Mouse (Mus musculus) forebrain, embryonic 10.5 days (tissue): Measurements from ENCODE around the gene Pnpla8. TPM values are rescaled to one million over a fixed set of nuclear protein-coding genes. Genes with fewer than 3 reads are reported as not detected.

Experiments used
- DNase-seq: peaks from one replicate; pipeline ENCODE4 v3.0.0-alpha.2; 2017; ENCODE audit warnings: low spot score; ENCODE audit errors: extremely low spot score
- H3K27ac ChIP-seq: fragments of 300-500 bp; sonication (generic); 2 replicates; pipeline ENCODE4 v1.5.1; 2016; ENCODE audit warnings: mild to moderate bottlenecking
- H3K27me3 ChIP-seq: fragments of 300-500 bp; sonication (generic); 2 replicates; pipeline ENCODE4 v1.6.1; 2016; ENCODE audit warnings: mild to moderate bottlenecking; ENCODE audit not compliant: poor library complexity, severe bottlenecking
- H3K36me3 ChIP-seq: fragments of 300-500 bp; sonication (generic); replicated peaks from 2 replicates; pipeline ENCODE4 v1.6.1; 2016; ENCODE audit warnings: mild to moderate bottlenecking, moderate library complexity
- H3K4me1 ChIP-seq: fragments of 300-500 bp; sonication (generic); 2 replicates; pipeline ENCODE4 v1.6.1; 2016
- H3K4me3 ChIP-seq: fragments of 300-500 bp; sonication (generic); 2 replicates; pipeline ENCODE4 v1.5.1; 2016; ENCODE audit warnings: mild to moderate bottlenecking, moderate library complexity
- H3K9me3 ChIP-seq: fragments of 300-500 bp; sonication (generic); 2 replicates; pipeline ENCODE4 v1.6.1; 2016; ENCODE audit warnings: mild to moderate bottlenecking, moderate library complexity
- WGBS: fragments of 180-500 bp; shearing (Covaris S2); methylation state at CpG from one replicate; pipeline ENCODE4 v1.1.7; 2016; 5-methylcytosine and 5-hydroxymethylcytosine counted together
- polyA plus RNA-seq: library from polyadenylated mRNA; unstranded; fragments of >200 nt; fragmentation: Nextera tagmentation; extraction: Ambion mirVana; gene quantifications from 2 replicates; pipeline ENCODE4 v1.2.1, GENCODE M21; 2016

Pnpla8 gene
- polyA plus RNA-seq, 1 experiment from 2014 or later = 47.7 TPM

DNA sequence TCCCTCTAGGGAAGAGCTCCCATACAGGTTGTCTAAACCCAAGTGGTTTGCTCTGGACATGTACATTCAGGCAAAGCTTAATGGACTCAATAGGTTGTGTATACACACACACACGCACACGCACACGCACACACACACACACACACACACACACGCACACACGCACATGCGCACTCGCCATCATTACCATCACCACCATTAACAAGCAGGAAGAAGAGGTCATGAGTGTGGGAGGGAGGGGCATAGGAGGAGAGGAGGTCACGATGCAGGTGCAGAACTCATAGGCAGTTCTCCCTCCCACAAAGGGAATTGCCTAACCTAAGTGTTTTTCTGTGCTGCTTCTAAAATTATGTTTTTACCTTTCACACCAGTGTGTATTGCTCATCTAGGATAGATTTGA lies 65.8 kb downstream of the Pnpla8 start:
- H3K27ac ChIP-seq = no peak overlapping the region
- no peaks in the 10 kb centered on the region for H3K4me1 ChIP-seq
- WGBS = 96% methylated on average over 8 of the region's 8 CpGs
- peaks cover 15% of the 10 kb centered on the region for H3K36me3 ChIP-seq
- no peak overlapping the region for H3K4me3 ChIP-seq
- no peak for DNase-seq
- H3K9me3 ChIP-seq = no peaks in the 10 kb centered on the region
- no peaks in the 10 kb centered on the region for H3K27me3 ChIP-seq

DNA sequence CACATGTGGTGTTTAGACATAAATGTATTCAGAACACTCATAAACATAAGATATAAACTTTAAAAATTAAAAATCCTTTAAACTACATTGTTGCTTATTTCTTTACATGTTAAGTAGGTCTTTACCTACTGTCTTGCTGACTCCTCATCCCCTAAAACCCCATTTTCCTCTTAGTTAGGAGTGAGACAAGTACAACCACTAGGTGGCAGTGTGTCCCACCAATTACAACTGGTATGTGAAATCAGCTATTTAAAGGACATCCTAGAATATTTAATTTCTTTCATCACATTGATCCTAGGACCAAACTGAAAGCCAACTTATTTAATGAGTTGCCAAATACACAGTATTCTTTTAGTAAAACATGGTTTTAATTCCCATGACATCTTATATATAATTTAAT lies 71.1 kb downstream of the Pnpla8 start:
- peak; percentile 47 for DNase-seq
- Histone ChIP-seq H3K9me3 (no peaks in the 10 kb centered on the region), H3K27ac (no peak overlapping the region)

DNA sequence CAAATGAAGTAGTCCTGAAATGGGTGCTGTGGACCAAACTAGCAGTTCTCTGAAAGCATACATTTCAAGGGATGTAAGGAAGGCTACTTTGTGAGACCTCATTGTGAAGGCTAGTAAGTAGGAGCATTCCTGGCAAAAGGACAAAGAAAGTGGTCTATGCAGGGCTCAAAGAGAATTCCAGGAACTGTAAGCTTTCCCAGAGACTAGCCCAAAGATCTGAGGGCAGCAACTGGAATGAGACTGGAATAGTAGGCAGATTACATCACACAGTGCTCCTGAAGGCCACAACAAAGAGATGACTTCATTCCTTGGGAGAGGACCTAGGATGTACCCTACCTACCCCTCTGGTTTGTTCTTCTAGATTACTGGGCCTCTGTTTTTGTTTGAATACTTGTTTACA lies 79.6 kb downstream of the Pnpla8 start:
- H3K27ac ChIP-seq = no peak overlapping the region
- no peak for DNase-seq
- no peaks in the 10 kb centered on the region for H3K27me3 ChIP-seq
- H3K9me3 ChIP-seq = no peaks in the 10 kb centered on the region
- no peak overlapping the region for H3K4me3 ChIP-seq
- no peaks in the 10 kb centered on the region for H3K4me1 ChIP-seq
- peaks cover 14% of the 10 kb centered on the region; the same call in 1 of the 2 replicates for H3K36me3 ChIP-seq

More for the DNA sequence above, 71.1 kb downstream of the Pnpla8 start:
- peaks cover 6% of the 10 kb centered on the region for H3K36me3 ChIP-seq
- H3K4me1 ChIP-seq = no peaks in the 10 kb centered on the region
- no peaks in the 10 kb centered on the region for H3K27me3 ChIP-seq
- H3K4me3 ChIP-seq = no peak overlapping the region

DNA sequence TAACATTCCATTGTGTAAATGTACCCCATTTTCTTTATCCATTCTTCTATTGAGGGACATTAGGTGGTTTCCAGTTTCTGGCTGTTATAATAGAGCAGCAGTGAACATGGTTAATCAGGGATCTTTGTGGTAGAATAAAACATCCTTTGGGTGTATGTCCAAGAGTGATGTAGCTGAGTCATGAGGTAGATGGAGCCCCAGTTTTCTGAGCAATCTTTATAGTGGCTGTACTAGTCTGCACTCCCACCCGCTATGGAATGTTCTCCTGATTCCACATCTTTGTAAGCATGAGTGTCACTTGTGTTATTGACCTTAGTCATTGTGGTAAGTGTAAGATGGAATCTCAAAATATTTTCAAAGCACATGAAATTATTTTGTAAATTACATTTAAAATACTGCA lies 82.8 kb downstream of the Pnpla8 start:
- Histone ChIP-seq H3K27me3 (no peaks in the 10 kb centered on the region), H3K36me3 (peaks cover 32% of the 10 kb centered on the region), H3K27ac (no peak overlapping the region), H3K9me3 (no peaks in the 10 kb centered on the region), H3K4me1 (peaks cover 6% of the 10 kb centered on the region; the same call in 1 of the 2 replicates), H3K4me3 (no peak overlapping the region)
- 95% methylated on average over 1 of the region's 1 CpGs for WGBS
- DNase-seq = no peak

DNA sequence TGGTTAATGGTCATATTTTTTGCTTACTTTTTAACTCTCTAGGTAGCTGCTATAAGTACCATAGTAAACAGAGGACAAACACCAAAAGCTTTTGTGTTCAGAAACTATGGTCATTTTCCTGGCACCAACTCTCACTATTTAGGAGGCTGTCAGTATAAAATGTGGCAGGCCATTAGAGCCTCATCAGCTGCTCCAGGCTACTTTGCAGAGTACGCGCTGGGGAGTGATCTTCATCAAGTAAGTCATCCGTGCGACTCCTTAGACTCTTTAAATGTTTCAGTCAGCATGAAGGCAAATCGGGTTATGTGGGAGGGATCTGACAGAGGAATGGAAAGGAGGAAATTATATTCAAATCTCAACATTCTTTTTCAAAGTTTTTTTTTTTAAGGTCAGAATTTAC lies 83.7 kb downstream of the Pnpla8 start:
- H3K36me3 ChIP-seq = peaks cover 33% of the 10 kb centered on the region
- 84% methylated on average over 5 of the region's 5 CpGs for whole genome bisulfite sequencing
- no peak overlapping the region for H3K27ac ChIP-seq
- H3K4me3 ChIP-seq = no peak overlapping the region
- H3K27me3 ChIP-seq = no peaks in the 10 kb centered on the region
- no peaks in the 10 kb centered on the region for H3K9me3 ChIP-seq
- no peak for DNase-seq
- peaks cover 6% of the 10 kb centered on the region; the same call in 1 of the 2 replicates for H3K4me1 ChIP-seq

DNA sequence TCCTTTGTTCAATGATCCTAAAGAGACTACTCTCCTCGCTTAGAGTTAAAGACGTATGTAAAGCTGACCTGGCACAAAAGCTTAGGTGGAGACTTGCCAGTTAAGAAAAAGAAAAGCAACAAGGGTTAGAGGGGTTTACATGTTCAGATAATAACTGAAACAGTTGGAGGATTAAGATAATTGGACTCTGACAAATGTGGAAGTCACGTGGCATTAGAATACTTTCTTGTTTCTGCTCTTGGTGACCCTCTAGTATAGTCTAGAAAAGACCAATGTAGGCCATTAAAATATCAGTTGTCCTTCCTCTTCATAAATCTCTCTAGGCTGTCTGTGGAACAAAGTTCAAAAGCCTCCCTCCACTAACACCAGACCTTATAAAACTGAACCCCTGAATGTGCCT lies 87.1 kb downstream of the Pnpla8 start:
- 86% methylated on average over 3 of the region's 3 CpGs for WGBS
- no peak overlapping the region for H3K4me3 ChIP-seq
- no peak overlapping the region for H3K27ac ChIP-seq
- H3K9me3 ChIP-seq = no peaks in the 10 kb centered on the region
- peaks cover 27% of the 10 kb centered on the region for H3K36me3 ChIP-seq
- no peaks in the 10 kb centered on the region for H3K27me3 ChIP-seq
- peaks cover 6% of the 10 kb centered on the region; the same call in 1 of the 2 replicates for H3K4me1 ChIP-seq
- DNase-seq = no peak

DNA sequence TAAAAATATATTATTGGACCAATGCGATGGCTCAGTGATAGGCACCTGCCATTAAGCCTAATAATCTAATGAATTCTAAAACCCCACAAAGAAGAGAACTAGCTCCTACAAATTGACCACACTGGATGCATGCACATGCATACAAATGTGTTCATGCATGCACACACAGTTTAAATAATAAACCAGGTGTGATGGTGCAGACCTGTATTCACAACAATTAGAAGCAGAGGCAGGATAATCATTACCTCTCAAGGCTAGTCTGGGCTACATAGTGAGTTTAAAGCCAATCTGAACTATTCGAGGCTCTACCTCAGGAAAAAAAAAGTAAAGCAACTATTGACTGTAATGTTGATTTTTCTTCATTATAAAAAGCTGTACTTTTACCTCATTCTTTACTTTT lies 94.0 kb downstream of the Pnpla8 start:
- Histone ChIP-seq H3K4me3 (no peak overlapping the region), H3K27me3 (no peaks in the 10 kb centered on the region), H3K36me3 (peaks cover 11% of the 10 kb centered on the region; the same call in 1 of the 2 replicates), H3K4me1 (no peaks in the 10 kb centered on the region), H3K9me3 (no peaks in the 10 kb centered on the region), H3K27ac (no peak overlapping the region)
- no peak for DNase-seq
- WGBS = 90% methylated on average over 2 of the region's 2 CpGs

DNA sequence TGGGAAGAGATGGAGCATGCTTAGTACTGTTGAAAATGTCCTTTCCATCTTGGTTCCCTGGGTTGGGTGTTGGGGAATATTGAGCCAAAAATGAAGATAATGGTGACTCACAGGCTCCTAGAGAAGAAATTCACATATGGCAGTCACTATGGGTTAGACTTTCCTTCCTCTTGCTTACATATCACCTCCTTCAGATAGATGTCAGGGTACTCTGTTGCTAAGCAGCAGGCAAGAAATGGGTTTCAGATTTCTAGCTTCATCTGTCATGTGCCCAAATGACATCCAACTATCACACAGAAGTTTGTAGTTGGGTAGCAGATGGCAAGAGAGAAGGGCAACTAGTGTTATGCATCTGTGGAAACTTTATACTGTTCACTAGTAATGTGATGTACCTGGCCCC lies 103.9 kb downstream of the Pnpla8 start:
- H3K36me3 ChIP-seq = no peaks in the 10 kb centered on the region
- DNase-seq = no peak
- peaks cover 19% of the 10 kb centered on the region for H3K4me1 ChIP-seq
- no peak overlapping the region for H3K27ac ChIP-seq
- no peaks in the 10 kb centered on the region for H3K9me3 ChIP-seq
- peaks cover 29% of the 10 kb centered on the region for H3K27me3 ChIP-seq
- H3K4me3 ChIP-seq = no peak overlapping the region

DNA sequence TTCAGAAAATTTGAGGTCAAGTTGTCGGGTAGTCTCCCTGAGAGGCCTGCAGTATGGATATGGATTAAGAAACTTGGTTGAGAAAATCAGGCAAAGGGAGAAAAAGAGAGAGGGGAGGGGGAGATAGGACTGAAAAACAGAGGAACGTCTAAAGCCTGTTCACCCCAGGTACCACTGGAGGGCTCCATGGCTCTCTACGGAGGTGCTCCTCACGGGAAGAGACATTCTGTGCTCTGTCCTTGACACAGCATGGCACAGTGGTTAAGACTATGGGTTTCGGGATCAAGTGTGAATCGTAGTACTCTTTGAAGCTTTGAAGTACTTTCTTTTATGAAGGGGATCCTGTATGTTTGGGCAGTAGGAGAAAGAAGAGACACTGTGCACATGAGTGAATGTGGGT lies 106.3 kb downstream of the Pnpla8 start:
- Histone ChIP-seq H3K4me1 (peaks cover 41% of the 10 kb centered on the region), H3K27me3 (peaks cover 49% of the 10 kb centered on the region), H3K9me3 (no peaks in the 10 kb centered on the region), H3K36me3 (no peaks in the 10 kb centered on the region), H3K4me3 (no peak overlapping the region), H3K27ac (no peak overlapping the region)
- WGBS = 29% methylated on average over 6 of the region's 6 CpGs
- no peak for DNase-seq

DNA sequence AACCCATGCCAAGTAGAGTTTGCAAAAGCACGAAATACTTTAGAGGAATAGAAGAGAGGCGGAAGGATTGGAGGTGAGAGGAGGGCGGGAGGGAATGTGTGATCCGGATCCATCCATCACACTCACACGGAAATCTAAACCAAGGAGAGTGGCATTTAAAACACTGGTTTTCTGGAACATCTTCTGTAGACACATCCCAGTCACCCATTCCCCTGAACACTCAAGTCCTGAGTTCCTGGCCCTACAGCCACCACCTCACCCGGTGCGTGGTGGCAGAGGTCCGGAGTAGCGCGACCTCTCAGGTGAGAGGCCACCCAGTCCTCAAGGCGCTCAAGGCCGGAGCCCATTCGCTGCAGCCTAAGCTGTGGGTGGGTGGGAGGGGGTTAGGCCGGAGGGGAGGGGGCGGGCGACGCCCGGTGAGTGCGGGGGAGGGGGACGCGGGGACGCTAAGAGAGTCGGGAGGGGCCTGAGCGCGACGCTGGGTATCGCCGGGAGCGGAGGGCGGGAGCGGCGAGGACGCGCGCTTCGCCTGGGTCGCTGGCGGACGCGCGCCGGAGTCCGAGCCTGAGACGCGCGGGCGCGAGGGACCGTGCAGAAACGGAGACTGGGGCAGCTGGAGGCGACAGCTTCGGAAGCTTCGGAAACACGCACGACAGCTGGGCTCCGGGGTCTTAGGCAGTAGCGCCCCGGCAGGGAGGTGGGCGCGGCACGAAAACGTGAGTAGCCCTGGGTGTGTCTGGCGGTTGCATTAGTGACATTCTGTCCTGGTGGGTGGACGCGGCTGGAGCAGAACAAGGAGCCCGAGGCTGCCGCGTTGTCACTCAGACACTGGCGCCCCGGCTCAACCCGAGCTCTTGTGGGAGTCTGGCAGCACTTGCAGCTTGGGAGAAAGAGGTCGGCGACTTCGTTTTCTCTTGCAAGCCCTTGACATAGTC lies 107.5 kb downstream of the Pnpla8 start, which contains the start of gene Nrcam:
Nrcam (plus strand) TSS at position 505 of the 935 bp plus-strand sequence.
- H3K27ac ChIP-seq = peak within 1 kb of the TSS; percentile 87
- H3K4me1 ChIP-seq = peaks cover 41% of the 10 kb centered on the region
- no peaks in the 10 kb centered on the region for H3K9me3 ChIP-seq
- no peaks in the 10 kb centered on the region for H3K36me3 ChIP-seq
- peak within 1 kb of the TSS; percentile 77 for H3K4me3 ChIP-seq
- WGBS = 2% methylated on average over 73 of the region's 74 CpGs
- peaks cover 55% of the 10 kb centered on the region for H3K27me3 ChIP-seq
- peak; percentile 69 for DNase-seq

DNA sequence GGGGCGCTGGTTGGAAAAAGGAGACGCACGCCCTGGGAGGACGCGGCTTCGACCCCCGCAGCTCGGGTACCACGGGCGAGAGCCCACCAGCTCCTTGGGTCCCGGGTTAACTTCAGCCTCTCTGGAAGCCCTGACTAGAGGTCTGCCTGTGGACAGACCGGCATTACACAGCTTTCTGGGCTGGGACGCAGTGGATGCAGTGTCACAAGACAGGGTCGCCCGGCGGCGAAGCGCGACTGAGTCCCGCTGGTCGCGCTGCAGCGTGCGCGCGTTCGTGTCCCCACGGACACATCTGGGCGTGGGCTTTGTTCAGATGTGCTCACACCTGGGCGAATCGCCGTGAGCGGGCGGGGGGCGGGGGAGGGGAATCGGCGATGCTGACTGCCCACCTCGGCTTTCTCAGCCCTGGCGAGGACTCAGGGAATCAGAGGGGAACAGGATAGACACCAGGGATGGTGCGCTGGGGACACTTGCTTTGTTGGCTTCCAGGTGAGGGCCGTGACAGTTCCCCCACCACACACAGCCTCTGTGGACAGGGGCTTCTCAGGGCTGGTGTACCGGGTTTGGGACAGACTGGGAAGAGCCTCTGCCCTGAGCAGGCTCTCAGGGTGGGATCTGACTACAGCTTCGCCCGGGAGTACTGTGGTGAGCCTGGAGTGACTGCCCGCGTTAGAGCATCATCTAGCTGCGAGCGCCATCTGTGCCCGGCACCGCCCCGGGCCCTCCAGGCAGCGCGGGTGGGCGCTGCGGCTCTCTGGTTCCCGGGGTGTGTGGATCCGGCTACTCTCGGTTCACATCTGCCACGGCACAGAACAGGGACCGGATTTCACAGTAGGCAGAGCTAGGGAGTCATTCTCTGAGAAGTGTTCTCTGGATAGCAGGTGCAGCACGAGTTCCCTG lies 108.4 kb downstream of the Pnpla8 start:
- Histone ChIP-seq H3K4me3 (peak overlapping the region; percentile 77), H3K4me1 (peaks cover 41% of the 10 kb centered on the region), H3K36me3 (no peaks in the 10 kb centered on the region), H3K27me3 (peaks cover 55% of the 10 kb centered on the region), H3K9me3 (no peaks in the 10 kb centered on the region), H3K27ac (peak overlapping the region; percentile 87)
- WGBS = under 1% methylated on average over 61 of the region's 61 CpGs
- peak; percentile 68 for DNase-seq

DNA sequence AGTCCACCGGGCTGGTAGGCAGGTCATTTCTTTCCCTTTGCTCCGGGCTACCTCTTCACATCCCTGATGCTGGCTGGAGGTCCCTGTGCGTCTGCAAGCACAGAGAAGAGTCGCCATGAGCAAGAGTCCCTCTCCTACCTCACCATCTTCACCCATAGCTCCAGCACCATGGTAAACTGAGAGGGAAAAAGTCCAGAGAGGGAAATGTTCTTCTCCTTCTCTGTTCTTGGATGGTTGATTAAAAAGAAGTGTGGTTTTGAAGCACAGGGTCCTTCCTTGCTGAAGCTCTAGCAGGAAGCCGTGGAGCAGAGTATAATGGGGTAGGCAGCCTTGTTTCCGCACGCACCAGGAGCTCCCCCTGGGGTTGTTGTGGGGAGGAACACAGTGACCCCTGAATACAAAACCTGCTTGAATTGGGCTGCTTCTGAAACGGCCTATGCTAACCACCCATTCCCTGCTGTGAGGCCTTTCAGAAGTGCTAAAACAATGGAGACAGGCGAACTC lies 109.1 kb downstream of the Pnpla8 start:
- Histone ChIP-seq H3K4me1 (peaks cover 41% of the 10 kb centered on the region), H3K36me3 (no peaks in the 10 kb centered on the region), H3K4me3 (peak overlapping the region; percentile 77), H3K27ac (peak overlapping the region; percentile 87), H3K9me3 (no peaks in the 10 kb centered on the region), H3K27me3 (peaks cover 55% of the 10 kb centered on the region)
- under 1% methylated on average over 9 of the region's 9 CpGs for WGBS
- DNase-seq = peak; percentile 34
